Mouse (Mus musculus) layer of hippocampus, adult 2 months (tissue): Measurements from ENCODE around the gene Slc44a4. TPM values are rescaled to one million over a fixed set of nuclear protein-coding genes. Genes with fewer than 3 reads are reported as not detected.
"Not testable (repeated sequence)": the region's sequence is repeated elsewhere in the genome, so short reads cannot be mapped to it uniquely, and the experiment has no call there.

Source experiments
- DNase-seq, 2 experiments: peaks; one replicate each; pipeline ENCODE4 v3.0.0; 2022; ENCODE audit warnings: low spot score in 2 of 2
- H3K27ac ChIP-seq: fragments of 200-600 bp; 2 replicates; pipeline ENCODE4 v1.8.1; 2022
- H3K4me3 ChIP-seq: fragments of 200-600 bp; 2 replicates; pipeline ENCODE4 v1.8.1; 2022; ENCODE audit warnings: mild to moderate bottlenecking
- CTCF ChIP-seq: fragments of 200-600 bp; conservative IDR thresholded peaks from 2 replicates; pipeline ENCODE4 v1.8.1; 2022; ENCODE audit warnings: antibody characterized with exemption, mild to moderate bottlenecking, moderate library complexity
- total RNA-seq, 2 experiments: library from RNA; stranded (reverse); gene quantifications; 2 replicates each; pipeline ENCODE4 v1.2.3; 2021

The Slc44a4 gene
- total RNA-seq, 2 experiments from 2014 or later, result 0.29 TPM; not detected in 1

GRCm38 (mm10) chr17:34893072-34893824 is 21.0 kb upstream of the Slc44a4 start:
- H3K4me3 ChIP-seq, result peak overlapping the region; percentile 73
- TF ChIP-seq CTCF, result no peak
- H3K27ac ChIP-seq, result peak overlapping the region; percentile 93
- DNase-seq, result no peak

- TF ChIP-seq CTCF, result peak; percentile 43
- Histone ChIP-seq H3K4me3 (peak overlapping the region; percentile 73), H3K27ac (peak overlapping the region; percentile 93)
- peak; percentile 92 to 94 for DNase-seq
These were observed 20.1 kb upstream of the Slc44a4 start for GRCm38 (mm10) chr17:34894074-34894597.

GRCm38 (mm10) chr17:34894801-34895530 is 19.3 kb upstream of the Slc44a4 start:
- no peak for TF ChIP-seq CTCF
- peak overlapping the region; percentile 93 for H3K27ac ChIP-seq
- DNase-seq, result peak in 1 of 2 experiments; percentile 56

GRCm38 (mm10) chr17:34895724-34896123 is 18.5 kb upstream of the Slc44a4 start:
- no peak overlapping the region for H3K4me3 ChIP-seq
- DNase-seq, result no peak
- no peak for TF ChIP-seq CTCF
- no peak overlapping the region for H3K27ac ChIP-seq

More at GRCm38 (mm10) chr17:34894801-34895530, 19.3 kb upstream of the Slc44a4 start:
- H3K4me3 ChIP-seq, result peak overlapping the region; percentile 73

GRCm38 (mm10) chr17:34896366-34896765 is 17.9 kb upstream of the Slc44a4 start:
- no peak for TF ChIP-seq CTCF
- Histone ChIP-seq H3K4me3 (no peak overlapping the region), H3K27ac (no peak overlapping the region)
- DNase-seq, result no peak

GRCm38 (mm10) chr17:34897373-34898159 is 16.7 kb upstream of the Slc44a4 start:
- Histone ChIP-seq H3K4me3 (peak overlapping the region; percentile 94), H3K27ac (peak overlapping the region; percentile 99)
- no peak for DNase-seq
- TF ChIP-seq CTCF, result no peak

GRCm38 (mm10) chr17:34898160-34898586 is 16.1 kb upstream of the Slc44a4 start, which contains the start of the genes C2 and Ehmt2:
Gene C2, minus strand, starts transcription at chr17:34898265.
Gene Ehmt2, plus strand, starts transcription at chr17:34898469.
- peak; percentile 78 to 80 for DNase-seq
- Histone ChIP-seq H3K4me3 (peak within 1 kb of the TSS; percentile 94), H3K27ac (peak within 1 kb of the TSS; percentile 99)
- no peak for TF ChIP-seq CTCF

- no peak for DNase-seq
- TF ChIP-seq CTCF, result no peak
- peak overlapping the region; percentile 99 for H3K27ac ChIP-seq
- H3K4me3 ChIP-seq, result peak overlapping the region; percentile 94
These were observed 15.6 kb upstream of the Slc44a4 start for GRCm38 (mm10) chr17:34898706-34899052.

GRCm38 (mm10) chr17:34899053-34899889 is 15.0 kb upstream of the Slc44a4 start:
- peak overlapping the region; percentile 99 for H3K27ac ChIP-seq
- peak overlapping the region; percentile 94 for H3K4me3 ChIP-seq
- TF ChIP-seq CTCF, result 0 out of 2 replicates have a peak, but pooled peaks have one; percentile 2
- peak in 1 of 2 experiments; percentile 38 for DNase-seq

GRCm38 (mm10) chr17:34899890-34900243 is 14.4 kb upstream of the Slc44a4 start:
- no peak for TF ChIP-seq CTCF
- no peak for DNase-seq
- Histone ChIP-seq H3K4me3 (peak overlapping the region; percentile 94), H3K27ac (peak overlapping the region; percentile 99)

GRCm38 (mm10) chr17:34900826-34901225 is 13.4 kb upstream of the Slc44a4 start:
- H3K27ac ChIP-seq, DNase-seq: not testable (repeated sequence)

GRCm38 (mm10) chr17:34901948-34902347 is 12.3 kb upstream of the Slc44a4 start:
- not testable (repeated sequence) for H3K4me3 ChIP-seq, DNase-seq, H3K27ac ChIP-seq

More at GRCm38 (mm10) chr17:34900826-34901225, 13.4 kb upstream of the Slc44a4 start:
- not testable (repeated sequence) for H3K4me3 ChIP-seq
